Mouse (Mus musculus): ENCODE measurements around the gene Dph6. TPM values are rescaled to one million over a fixed set of nuclear protein-coding genes. Genes with fewer than 3 reads are reported as not detected.

Gene Dph6
- total and polyA plus RNA-seq, 3 experiments = 11.1 to 55.4 (median 20.8) TPM

DNA sequence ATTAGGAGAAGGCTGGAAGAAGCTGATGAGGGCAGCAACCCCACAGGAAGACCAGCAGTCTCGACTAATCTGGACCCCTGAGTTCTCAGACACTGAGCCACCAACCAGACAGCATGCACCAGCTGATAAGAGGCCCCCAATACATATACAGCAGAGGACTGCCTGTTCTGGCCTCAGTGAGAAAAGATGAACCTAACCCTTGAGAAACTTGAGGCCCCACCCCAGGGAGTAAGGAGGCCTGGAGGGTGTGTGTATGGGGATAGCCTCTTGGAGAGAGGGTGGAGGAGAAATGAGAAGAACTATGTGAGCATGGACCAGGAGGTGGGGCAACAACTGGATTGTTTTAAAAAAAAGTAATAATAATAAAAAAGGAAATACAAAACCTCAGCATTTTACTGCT, 118.7 kb downstream of the Dph6 start:
- H3K27ac ChIP-seq (ENCODE audit: control insufficient read depth, low read depth, low read length) = no peak overlapping the region
- peak; percentile 50 for DNase-seq (ENCODE audit: low read depth, low spot score)

DNA sequence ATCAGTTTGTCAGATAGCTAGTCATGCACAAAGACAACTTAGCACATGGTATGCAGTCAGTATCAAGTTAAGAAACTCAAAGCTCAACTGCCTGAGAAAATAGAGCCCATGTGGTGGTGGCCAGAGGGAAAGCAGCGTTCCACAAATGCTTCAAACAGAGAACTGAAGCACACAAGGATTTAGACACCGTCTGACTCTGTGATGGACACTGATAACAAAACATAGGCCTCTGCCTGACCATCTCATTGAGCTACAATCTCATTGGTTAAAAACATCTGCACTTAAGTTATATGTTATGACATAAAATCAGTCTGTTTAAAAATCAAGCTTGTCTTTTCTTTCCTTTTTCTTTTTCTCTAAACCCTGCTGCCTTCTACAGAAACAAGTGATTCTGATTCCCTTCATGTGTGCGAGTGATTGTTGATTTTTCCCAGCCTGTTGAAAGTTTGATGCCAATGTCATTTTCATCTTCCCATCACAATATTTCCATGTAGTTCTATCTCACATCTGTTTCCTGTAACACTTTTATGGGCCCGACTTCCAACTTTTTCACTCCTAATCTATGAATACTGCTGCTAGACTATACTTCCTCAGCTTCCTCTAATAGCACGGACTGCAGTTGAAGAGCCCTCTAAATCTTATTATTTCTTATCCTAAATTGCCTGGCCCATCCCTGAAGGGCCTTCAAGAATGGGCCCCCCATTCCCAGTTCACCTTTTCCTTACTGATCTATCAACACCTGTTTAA, 123.6 kb downstream of the Dph6 start:
- no peak overlapping the region for H3K27ac ChIP-seq (ENCODE audit: control insufficient read depth, low read depth, low read length)
- H3K4me1 ChIP-seq (ENCODE audit: control insufficient read depth in 1 of 2, insufficient read depth in 2 of 2, low read length in 2 of 2) = peaks cover 0 to 5% of the 10 kb centered on the region in 2 experiments; a peak in 2 of 4 replicates
- no peaks in the 10 kb centered on the region for H3K9me3 ChIP-seq (replicated peaks; ENCODE audit: insufficient read depth, low read length)
- H3K4me3 ChIP-seq (ENCODE audit: control insufficient read depth in 1 of 2, insufficient read depth in 1 of 2, low read depth in 2 of 2, low read length in 2 of 2) = no peak overlapping the region
- peaks cover 0 to 4% of the 10 kb centered on the region in 2 experiments; a peak in 3 of 4 replicates for H3K36me3 ChIP-seq (ENCODE audit: control insufficient read depth in 1 of 2, insufficient read depth in 2 of 2, low read length in 2 of 2)
- TF ChIP-seq BHLHE40 (IDR thresholded peaks at IDR 0.05; ENCODE audit: borderline replicate concordance, low read depth, low read length) (no peak), ELF1 (IDR thresholded peaks at IDR 0.05; ENCODE audit: low read depth, low read length) (no peak), ZC3H11A (IDR thresholded peaks at IDR 0.05; ENCODE audit: low read depth, low read length) (no peak), ZKSCAN1 (IDR thresholded peaks at IDR 0.05; ENCODE audit: low read depth, low read length) (no peak), POLR2AphosphoS5 (IDR thresholded peaks at IDR 0.05; ENCODE audit: borderline replicate concordance, low read depth, low read length) (no peak), MYC (IDR thresholded peaks at IDR 0.05; ENCODE audit: low read depth, low read length) (no peak), MAFK (IDR thresholded peaks at IDR 0.05; ENCODE audit: borderline replicate concordance, low read depth, low read length) (no peak), MYB (IDR thresholded peaks at IDR 0.05; ENCODE audit: low read depth, low read length) (no peak), POLR2AphosphoS2 (IDR thresholded peaks at IDR 0.05; ENCODE audit: low read length) (no peak), MAX (IDR thresholded peaks at IDR 0.05; ENCODE audit: low read length) (no peak)
- no peak for DNase-seq (ENCODE audit: low read depth, low spot score)
- no peaks in the 10 kb centered on the region for H3K27me3 ChIP-seq (ENCODE audit: control insufficient read depth in 1 of 2, insufficient read depth in 2 of 2, low read length in 2 of 2)
- no peaks in the 10 kb centered on the region for H3K79me2 ChIP-seq (ENCODE audit: control insufficient read depth, insufficient read depth, low read length, poor library complexity)
- no peak overlapping the region for H3K9ac ChIP-seq (ENCODE audit: control insufficient read depth, low read depth, low read length, poor library complexity, severe bottlenecking)

More for the DNA sequence above, 118.7 kb downstream of the Dph6 start:
- TF ChIP-seq GATA1 (IDR thresholded peaks at IDR 0.05; ENCODE audit: low read depth, low read length) = peak; percentile 27; the same call in 1 of the 2 replicates
- no peak for TF ChIP-seq HCFC1 (IDR thresholded peaks at IDR 0.05; ENCODE audit: low read depth, low read length)
- no peak for TF ChIP-seq MXI1 (IDR thresholded peaks at IDR 0.05; ENCODE audit: low read depth, low read length)
- no peak for TF ChIP-seq USF1 (IDR thresholded peaks at IDR 0.05; ENCODE audit: low read depth, low read length)
- H3K36me3 ChIP-seq (ENCODE audit: control insufficient read depth in 1 of 2, insufficient read depth in 2 of 2, low read length in 2 of 2) = peaks cover 0 to 7% of the 10 kb centered on the region in 2 experiments; a peak in 3 of 4 replicates
- H3K27me3 ChIP-seq (ENCODE audit: control insufficient read depth in 1 of 2, insufficient read depth in 2 of 2, low read length in 2 of 2) = no peaks in the 10 kb centered on the region
- H3K9me3 ChIP-seq (replicated peaks; ENCODE audit: insufficient read depth, low read length) = no peaks in the 10 kb centered on the region
- H3K4me1 ChIP-seq (ENCODE audit: control insufficient read depth in 1 of 2, insufficient read depth in 2 of 2, low read length in 2 of 2) = peaks cover 0 to 5% of the 10 kb centered on the region in 2 experiments; a peak in 2 of 4 replicates
- no peak overlapping the region for H3K4me3 ChIP-seq (ENCODE audit: control insufficient read depth in 1 of 2, insufficient read depth in 1 of 2, low read depth in 2 of 2, low read length in 2 of 2)
- no peaks in the 10 kb centered on the region for H3K79me2 ChIP-seq (ENCODE audit: control insufficient read depth, insufficient read depth, low read length, poor library complexity)
- no peak overlapping the region for H3K9ac ChIP-seq (ENCODE audit: control insufficient read depth, low read depth, low read length, poor library complexity, severe bottlenecking)
